Mouse (Mus musculus) right cerebral cortex, postnatal 25 days (tissue): ENCODE measurements around the gene Lrch1.
A peak's percentile ranks its signal among the peaks of the same experiment; 100 is the strongest.

ENCODE experiments used
- DNase-seq: peaks from one replicate; pipeline ENCODE4 v3.0.0; 2022

Lrch1 gene

GRCm38 (mm10) chr14:74886453-74886852 is 61.2 kb downstream of the Lrch1 start:
- no peak for DNase-seq

GRCm38 (mm10) chr14:74884920-74885319 is 62.8 kb downstream of the Lrch1 start:
- DNase-seq: no peak

- no peak for DNase-seq
Measured at GRCm38 (mm10) chr14:74884024-74884680, 63.5 kb downstream of the Lrch1 start.

- peak; percentile 59 for DNase-seq
Measured at GRCm38 (mm10) chr14:74883204-74883603, 64.5 kb downstream of the Lrch1 start.

- no peak for DNase-seq
Measured at GRCm38 (mm10) chr14:74882754-74883153, 64.9 kb downstream of the Lrch1 start.

- no peak for DNase-seq
Measured at GRCm38 (mm10) chr14:74880868-74881267, 66.8 kb downstream of the Lrch1 start.

GRCm38 (mm10) chr14:74879480-74879879 is 68.2 kb downstream of the Lrch1 start:
- DNase-seq: no peak

- DNase-seq: no peak
Measured at GRCm38 (mm10) chr14:74877287-74877686, 70.4 kb downstream of the Lrch1 start.

GRCm38 (mm10) chr14:74871220-74871619 is 76.5 kb downstream of the Lrch1 start:
- no peak for DNase-seq

- DNase-seq: no peak
Measured at GRCm38 (mm10) chr14:74868902-74869230, 78.8 kb downstream of the Lrch1 start.

GRCm38 (mm10) chr14:74868188-74868901 is 79.3 kb downstream of the Lrch1 start:
- no peak for DNase-seq

GRCm38 (mm10) chr14:74867076-74868042 is 80.3 kb downstream of the Lrch1 start:
- DNase-seq: no peak

GRCm38 (mm10) chr14:74865738-74866137 is 81.9 kb downstream of the Lrch1 start:
- DNase-seq: no peak

- no peak for DNase-seq
Measured at GRCm38 (mm10) chr14:74864805-74865483, 82.7 kb downstream of the Lrch1 start.

GRCm38 (mm10) chr14:74861456-74861855 is 86.2 kb downstream of the Lrch1 start:
- DNase-seq: no peak

GRCm38 (mm10) chr14:74859154-74859553 is 88.5 kb downstream of the Lrch1 start:
- no peak for DNase-seq

- no peak for DNase-seq
Measured at GRCm38 (mm10) chr14:74855429-74855828, 92.2 kb downstream of the Lrch1 start.

- no peak for DNase-seq
Measured at GRCm38 (mm10) chr14:74853759-74854100, 93.9 kb downstream of the Lrch1 start.

GRCm38 (mm10) chr14:74852965-74853758 is 94.5 kb downstream of the Lrch1 start:
- DNase-seq: peak; percentile 46

GRCm38 (mm10) chr14:74851866-74852265 is 95.8 kb downstream of the Lrch1 start:
- no peak for DNase-seq

- no peak for DNase-seq
Measured at GRCm38 (mm10) chr14:74849020-74849419, 98.7 kb downstream of the Lrch1 start.

- DNase-seq: no peak
Measured at GRCm38 (mm10) chr14:74848224-74848623, 99.5 kb downstream of the Lrch1 start.
